10 mouse cellular contexts compared by ENCODE assay signal in genomic region chr6:128021106-128021930, GRCm38 (mm10).
DNase-seq lines count a peak whose midpoint lies in the region; ATAC-seq and TF ChIP-seq lines count a peak whose summit lies in the region.
"Had no signal": no experiment of that assay in that cellular context is flagged by ENCODE, and none has a peak within 500 bp of the region (broad histone marks: within the 10 kb centered on the region; RNA-seq: fewer than 3 reads in every experiment).

No protein-coding gene starts in this region.

- H3K4me2 ChIP-seq in heart, embryonic 14.5 days (ENCODE audit: low read length) = peak overlapping the region; percentile 34; the same call in 1 of the 2 replicates
- H3K4me2 ChIP-seq in embryonic facial prominence, embryonic 13.5 days = peak overlapping the region; percentile 36
- H3K4me2 ChIP-seq in hindbrain, embryonic 13.5 days = 0 out of 2 replicates have a peak overlapping the region, but pooled peaks have one; percentile 10
- no peak overlapping the region for H3K4me2 ChIP-seq in midbrain, embryonic 16.5 days (ENCODE audit: low read length)

- ATAC-seq in heart, embryonic 14.5 days (ENCODE audit: insufficient number of reproducible peaks, insufficient read depth, low FRiP score, low read depth) = 0 out of 2 replicates have a peak, but pooled peaks have one; percentile 11
- peak; percentile 71 for ATAC-seq in embryonic facial prominence, embryonic 13.5 days (ENCODE audit: insufficient number of reproducible peaks, insufficient read depth, low FRiP score, low TSS enrichment, low read depth)
- ATAC-seq in hindbrain, embryonic 13.5 days (ENCODE audit: low FRiP score) = 0 out of 2 replicates have a peak, but pooled peaks have one; percentile 36
- 0 out of 2 replicates have a peak, but pooled peaks have one; percentile 30 for ATAC-seq in midbrain, embryonic 16.5 days

- H3K4me3 ChIP-seq in heart, embryonic 14.5 days (ENCODE audit: control insufficient read depth in 1 of 2, insufficient read depth in 1 of 2, low read depth in 1 of 2, low read length in 2 of 2) = no peak overlapping the region
- H3K4me3 ChIP-seq in heart, adult 2 months = no peak overlapping the region
- H3K4me3 ChIP-seq in embryonic facial prominence, embryonic 13.5 days = no peak overlapping the region
- no peak overlapping the region for H3K4me3 ChIP-seq in hindbrain, embryonic 13.5 days
- no peak overlapping the region for H3K4me3 ChIP-seq in midbrain, embryonic 16.5 days (ENCODE audit: low read depth, low read length)

- no peaks in the 10 kb centered on the region for H3K27me3 ChIP-seq in heart, embryonic 14.5 days (ENCODE audit: control insufficient read depth, insufficient read depth, low read length)
- no peaks in the 10 kb centered on the region for H3K27me3 ChIP-seq in heart, adult 2 months (ENCODE audit: control insufficient read depth, insufficient read depth, low read length)
- no peaks in the 10 kb centered on the region for H3K27me3 ChIP-seq in embryonic facial prominence, embryonic 13.5 days
- H3K27me3 ChIP-seq in hindbrain, embryonic 13.5 days = 0 out of 2 replicates have a peak, but pooled peaks cover 4% of the 10 kb centered on the region
- no peaks in the 10 kb centered on the region; the same call in 1 of the 2 replicates for H3K27me3 ChIP-seq in midbrain, embryonic 16.5 days (ENCODE audit: control insufficient read depth, insufficient read depth, low read depth, low read length)

- intact Hi-C loops in heart, adult 2 months (cut with DNase I) = no loop called here

- no peak for TF ChIP-seq POLR2A in heart, adult 2 months (IDR thresholded peaks at IDR 0.05; ENCODE audit: insufficient read depth, low read depth, low read length)

- H3K9me3 ChIP-seq in heart, embryonic 14.5 days (ENCODE audit: control insufficient read depth, low read length) = no peaks in the 10 kb centered on the region
- 0 out of 2 replicates have a peak, but pooled peaks cover 2% of the 10 kb centered on the region for H3K9me3 ChIP-seq in embryonic facial prominence, embryonic 13.5 days
- H3K9me3 ChIP-seq in hindbrain, embryonic 13.5 days = no peaks in the 10 kb centered on the region
- no peaks in the 10 kb centered on the region for H3K9me3 ChIP-seq in midbrain, embryonic 16.5 days (replicated peaks; ENCODE audit: control insufficient read depth, low read length, poor library complexity, severe bottlenecking)

- no peak for TF ChIP-seq CTCF in heart, adult 2 months (IDR thresholded peaks at IDR 0.05)

- H3K36me3 ChIP-seq in heart, embryonic 14.5 days (ENCODE audit: control insufficient read depth, insufficient read depth, low read length) = 0 out of 2 replicates have a peak, but pooled peaks cover 10% of the 10 kb centered on the region
- no peaks in the 10 kb centered on the region for H3K36me3 ChIP-seq in heart, adult 2 months (ENCODE audit: control insufficient read depth, insufficient read depth, low read length)
- peaks cover 15% of the 10 kb centered on the region for H3K36me3 ChIP-seq in embryonic facial prominence, embryonic 13.5 days
- H3K36me3 ChIP-seq in hindbrain, embryonic 13.5 days = no peaks in the 10 kb centered on the region
- H3K36me3 ChIP-seq in midbrain, embryonic 16.5 days (ENCODE audit: control insufficient read depth, insufficient read depth, low read length) = no peaks in the 10 kb centered on the region

- peak overlapping the region; percentile 10 to 55 for H3K27ac ChIP-seq in heart, embryonic 14.5 days (replicated peaks in 1 of 2; ENCODE audit: control insufficient read depth in 1 of 2, insufficient read depth in 1 of 2, low read depth in 2 of 2, low read length in 2 of 2)
- H3K27ac ChIP-seq in heart, adult 2 months = no peak overlapping the region
- H3K27ac ChIP-seq in embryonic facial prominence, embryonic 13.5 days = peak overlapping the region; percentile 62; the same call in 1 of the 2 replicates
- H3K27ac ChIP-seq in hindbrain, embryonic 13.5 days = peak overlapping the region; percentile 72
- peak overlapping the region; percentile 53 for H3K27ac ChIP-seq in midbrain, embryonic 16.5 days (ENCODE audit: low read length)

- WGBS in heart, embryonic 14.5 days = 35% methylated on average over 10 of the region's 10 CpGs
- WGBS in heart, adult 2 months = 43% methylated on average over 10 of the region's 10 CpGs
- 20% methylated on average over 7 of the region's 10 CpGs for WGBS in embryonic facial prominence, embryonic 13.5 days
- 21% methylated on average over 9 of the region's 10 CpGs for WGBS in hindbrain, embryonic 13.5 days
- WGBS in midbrain, embryonic 16.5 days = 34% methylated on average over 8 of the region's 10 CpGs

- no peaks in the 10 kb centered on the region; the same call in 1 of the 2 replicates for H3K79me2 ChIP-seq in heart, adult 2 months (replicated peaks; ENCODE audit: control insufficient read depth, insufficient read depth, low read length)

- no peak for TF ChIP-seq EP300 in heart, adult 2 months (IDR thresholded peaks at IDR 0.05; ENCODE audit: insufficient read depth, low read depth, low read length)

- H3K9ac ChIP-seq in heart, embryonic 14.5 days (ENCODE audit: low read length) = peak overlapping the region; percentile 46
- H3K9ac ChIP-seq in heart, adult 2 months (ENCODE audit: low read depth, low read length) = no peak overlapping the region
- 0 out of 2 replicates have a peak overlapping the region, but pooled peaks have one; percentile 32 for H3K9ac ChIP-seq in embryonic facial prominence, embryonic 13.5 days
- H3K9ac ChIP-seq in hindbrain, embryonic 13.5 days = peak overlapping the region; percentile 19; the same call in 1 of the 2 replicates
- H3K9ac ChIP-seq in midbrain, embryonic 16.5 days (ENCODE audit: low read depth, low read length) = no peak overlapping the region; the same call in 1 of the 2 replicates

- DNase-seq in heart, adult 2 months = no peak
- no peak for DNase-seq in layer of hippocampus, postnatal 10 days (ENCODE audit: low spot score in 2 of 2)
- no peak for DNase-seq in B cell, adult 2 months
- DNase-seq in spleen, postnatal 4 days (ENCODE audit: low spot score in 2 of 2) = no peak
- DNase-seq: adrenal gland, adult 2 months; heart, adult 18-20 months had no signal

- H3K4me1 ChIP-seq in heart, embryonic 14.5 days (ENCODE audit: control insufficient read depth in 2 of 2, insufficient read depth in 2 of 2, low read length in 2 of 2) = peaks cover 34 to 48% of the 10 kb centered on the region in 2 experiments
- peaks cover 2% of the 10 kb centered on the region; the same call in 1 of the 2 replicates for H3K4me1 ChIP-seq in heart, adult 2 months (ENCODE audit: control insufficient read depth, insufficient read depth, low read length)
- peaks cover 81% of the 10 kb centered on the region for H3K4me1 ChIP-seq in embryonic facial prominence, embryonic 13.5 days
- peaks cover 39% of the 10 kb centered on the region for H3K4me1 ChIP-seq in hindbrain, embryonic 13.5 days (replicated peaks)
- H3K4me1 ChIP-seq in midbrain, embryonic 16.5 days (ENCODE audit: control insufficient read depth, insufficient read depth, low read length) = peaks cover 18% of the 10 kb centered on the region

Comparison
In these comparisons a context has a peak if more than half of its experiments do, and no peak if none do; other contexts are left out.
1. H3K9ac ChIP-seq: peak in heart, embryonic 14.5 days (single experiment), embryonic facial prominence, embryonic 13.5 days (single experiment) and hindbrain, embryonic 13.5 days (single experiment); none in heart, adult 2 months (single experiment) and midbrain, embryonic 16.5 days (single experiment).
2. ATAC-seq: peak in every context shown above with its lines; median percentile 71 in embryonic facial prominence, embryonic 13.5 days; 36 in hindbrain, embryonic 13.5 days; 30 in midbrain, embryonic 16.5 days; 11 in heart, embryonic 14.5 days.